ENCODE assay signal across 24 mouse cellular contexts in the genomic region with DNA sequence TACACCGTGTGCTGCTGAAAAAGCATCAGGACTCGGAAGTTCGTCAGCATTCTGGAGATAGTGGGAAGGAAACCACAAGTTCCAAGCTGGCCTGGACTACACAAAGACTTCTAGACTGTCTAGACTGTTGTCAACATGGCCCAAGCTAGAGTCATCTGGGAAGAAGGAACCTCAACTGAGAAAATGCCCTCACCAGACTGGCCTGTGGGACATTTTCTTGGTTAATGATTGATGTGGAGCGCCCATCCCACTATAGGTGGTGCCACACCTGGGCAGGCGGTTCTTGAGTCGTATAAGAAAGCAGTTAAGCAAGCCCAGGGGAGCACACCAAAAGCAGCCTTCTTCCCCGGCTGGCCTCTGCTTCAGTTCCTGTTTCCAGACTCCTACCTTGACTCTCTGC. TPM values are rescaled to one million over a fixed set of nuclear protein-coding genes. Genes with fewer than 3 reads are reported as not detected.
DNase-seq lines count a peak whose midpoint lies in the region; ATAC-seq and TF ChIP-seq lines count a peak whose summit lies in the region.
"Had no signal": no experiment of that assay in that cellular context is flagged by ENCODE, and none has a peak within 500 bp of the region (broad histone marks: within the 10 kb centered on the region; RNA-seq: fewer than 3 reads in every experiment).

No protein-coding gene starts in this region.

- DNase-seq in kidney, adult 9 months: peak; percentile 22
- peak; percentile 55 for DNase-seq in intestine, embryonic 14.5 days (ENCODE audit: low spot score)
- peak; percentile 70 for DNase-seq in large intestine, adult 2 months (ENCODE audit: low read depth, low spot score)
- no peak for DNase-seq in layer of hippocampus, adult 2 months (ENCODE audit: low spot score in 2 of 2)
- DNase-seq in right cerebral cortex, postnatal 10 days (ENCODE audit: low spot score in 2 of 2): no peak
- no peak for DNase-seq in testis, postnatal 14 days (ENCODE audit: low spot score)
- DNase-seq: adrenal gland, postnatal 14 days; cerebellum, adult 11-12 months; cerebellum, adult 9-11 months; cerebellum, postnatal 36 days; gastrocnemius, postnatal 10 days; heart, adult 18-20 months; heart, postnatal 14 days had no signal

- H3K36me3 ChIP-seq in kidney, embryonic 16.5 days (ENCODE audit: insufficient read depth, low read length): peaks cover 40% of the 10 kb centered on the region
- H3K36me3 ChIP-seq in intestine, embryonic 14.5 days (ENCODE audit: control insufficient read depth, insufficient read depth, low read length): peaks cover 62% of the 10 kb centered on the region

- ATAC-seq in kidney, embryonic 16.5 days (ENCODE audit: low FRiP score, low TSS enrichment): no peak
- 0 out of 2 replicates have a peak, but pooled peaks have one; percentile 66 for ATAC-seq in intestine, embryonic 14.5 days (replicated peaks; ENCODE audit: low FRiP score, low TSS enrichment, low read depth)
- ATAC-seq: activated CD4-positive, CD25-positive, alpha-beta regulatory T cell, adult 4 months; forebrain, embryonic 16.5 days; Patski had no signal

- 75% methylated on average over 7 of the region's 7 CpGs for WGBS in kidney, embryonic 16.5 days
- 76% methylated on average over 7 of the region's 7 CpGs for WGBS in intestine, embryonic 14.5 days
- 43% methylated on average over 7 of the region's 7 CpGs for WGBS in large intestine, adult 2 months

- no peaks in the 10 kb centered on the region for H3K27me3 ChIP-seq in kidney, embryonic 16.5 days (ENCODE audit: insufficient read depth, low read length)
- no peaks in the 10 kb centered on the region for H3K27me3 ChIP-seq in intestine, embryonic 14.5 days (replicated peaks; ENCODE audit: control insufficient read depth, insufficient read depth, low read length)
- H3K27me3 ChIP-seq: embryonic facial prominence, embryonic 13.5 days; forebrain, embryonic 12.5 days; heart, embryonic 15.5 days; Patski had no signal

- TF ChIP-seq CTCF in layer of hippocampus, adult 2 months (conservative IDR thresholded peaks at IDR 0.05): no peak

- H3K4me3 ChIP-seq in kidney, embryonic 16.5 days (ENCODE audit: low read length): no peak overlapping the region
- H3K4me3 ChIP-seq in intestine, embryonic 14.5 days (ENCODE audit: low read depth, low read length): no peak overlapping the region
- no peak overlapping the region for H3K4me3 ChIP-seq in layer of hippocampus, adult 2 months
- H3K4me3 ChIP-seq: embryonic facial prominence, embryonic 13.5 days; forebrain, embryonic 12.5 days; heart, embryonic 15.5 days had no signal

- no peaks in the 10 kb centered on the region for H3K4me1 ChIP-seq in kidney, embryonic 16.5 days (ENCODE audit: insufficient read depth, low read length)
- H3K4me1 ChIP-seq in intestine, embryonic 14.5 days (replicated peaks; ENCODE audit: control insufficient read depth, insufficient read depth, low read length): no peaks in the 10 kb centered on the region
- H3K4me1 ChIP-seq: embryonic facial prominence, embryonic 13.5 days; forebrain, embryonic 12.5 days; heart, embryonic 15.5 days had no signal

- no peak overlapping the region for H3K27ac ChIP-seq in kidney, embryonic 16.5 days (ENCODE audit: low read length)
- H3K27ac ChIP-seq in intestine, embryonic 14.5 days (ENCODE audit: low read depth): no peak overlapping the region
- no peak overlapping the region for H3K27ac ChIP-seq in layer of hippocampus, adult 2 months
- H3K27ac ChIP-seq: embryonic facial prominence, embryonic 13.5 days; forebrain, embryonic 12.5 days; heart, embryonic 15.5 days had no signal

- no peaks in the 10 kb centered on the region for H3K9me3 ChIP-seq in kidney, embryonic 16.5 days (ENCODE audit: low read length)
- no peaks in the 10 kb centered on the region for H3K9me3 ChIP-seq in intestine, embryonic 14.5 days (ENCODE audit: control insufficient read depth, low read length)
- H3K9me3 ChIP-seq: embryonic facial prominence, embryonic 13.5 days; forebrain, embryonic 12.5 days; heart, embryonic 15.5 days had no signal

- no peak overlapping the region for H3K4me2 ChIP-seq in kidney, embryonic 16.5 days (replicated peaks; ENCODE audit: low read depth, low read length)
- H3K4me2 ChIP-seq in intestine, embryonic 14.5 days (ENCODE audit: low read length): no peak overlapping the region
- H3K4me2 ChIP-seq: embryonic facial prominence, embryonic 13.5 days; forebrain, embryonic 12.5 days; heart, embryonic 11.5 days; heart, embryonic 15.5 days had no signal

- H3K9ac ChIP-seq in kidney, embryonic 16.5 days (replicated peaks; ENCODE audit: low read length): no peak overlapping the region
- H3K9ac ChIP-seq in intestine, embryonic 14.5 days (ENCODE audit: low read length): no peak overlapping the region
- H3K9ac ChIP-seq: embryonic facial prominence, embryonic 13.5 days; forebrain, embryonic 12.5 days; heart, embryonic 15.5 days had no signal

RNA-seq across cellular contexts. Expression of gene Zcchc17, which starts 7.2 kb away (rescaled TPM):
- 63.3 and 64.0 TPM in 2 replicates for polyA plus RNA-seq in kidney, embryonic 16.5 days (2015; fragmentation: Nextera tagmentation; extraction: Ambion mirVana)
- 62.9 and 68.7 TPM in 2 replicates for polyA plus RNA-seq in intestine, embryonic 14.5 days (2014; fragmentation: Nextera tagmentation; extraction: Ambion mirVana)
- polyA plus RNA-seq in large intestine, adult 2 months (2012; rRNA removed): 20.3 and 24.5 TPM in 2 replicates
- total RNA-seq in layer of hippocampus, adult 2 months (2021): 10 to 100 TPM; 66.1 to 66.5 TPM

RNA-seq across cellular contexts. Expression of gene Snrnp40, which starts 7.3 kb away (rescaled TPM):
- 158 and 165 TPM in 2 replicates for polyA plus RNA-seq in kidney, embryonic 16.5 days (2015; fragmentation: Nextera tagmentation; extraction: Ambion mirVana)
- polyA plus RNA-seq in intestine, embryonic 14.5 days (2014; fragmentation: Nextera tagmentation; extraction: Ambion mirVana): 155 and 166 TPM in 2 replicates
- polyA plus RNA-seq in large intestine, adult 2 months (2012; rRNA removed): 43.0 and 44.9 TPM in 2 replicates
- total RNA-seq in layer of hippocampus, adult 2 months (2021): 10 to 100 TPM; 32.4 to 33.8 TPM

RNA-seq across cellular contexts. Expression of gene Gm10570, which starts 44.1 kb away (rescaled TPM):
- 0.57 TPM in 1 of 2 replicates, not detected in the other for polyA plus RNA-seq in kidney, embryonic 16.5 days (2015; fragmentation: Nextera tagmentation; extraction: Ambion mirVana)
- not detected in 2 replicates for polyA plus RNA-seq in intestine, embryonic 14.5 days (2014; fragmentation: Nextera tagmentation; extraction: Ambion mirVana)
- 0.35 TPM in 1 of 2 replicates, not detected in the other for polyA plus RNA-seq in large intestine, adult 2 months (2012; rRNA removed)
- 1 to 10 TPM; 1.3 to 1.6 TPM for total RNA-seq in layer of hippocampus, adult 2 months (2021)
- total RNA-seq: adrenal gland, adult 18-20 months; gastrocnemius, postnatal 10 days; heart, adult 18-20 months; hematopoietic stem cell, adult 5-6 weeks had no signal
- polyA plus RNA-seq: activated CD4-positive, CD25-positive, alpha-beta regulatory T cell, adult 4 months; C2C12; embryonic facial prominence, embryonic 13.5 days; forebrain, embryonic 12.5 days; heart, embryonic 11.5 days; Patski had no signal

RNA-seq across cellular contexts. Expression of gene Fabp3, which starts 44.2 kb away (rescaled TPM):
- polyA plus RNA-seq in kidney, embryonic 16.5 days (2015; fragmentation: Nextera tagmentation; extraction: Ambion mirVana): 136 and 161 TPM in 2 replicates
- 5.5 and 6.6 TPM in 2 replicates for polyA plus RNA-seq in intestine, embryonic 14.5 days (2014; fragmentation: Nextera tagmentation; extraction: Ambion mirVana)
- polyA plus RNA-seq in large intestine, adult 2 months (2012; rRNA removed): 2.2 and 2.6 TPM in 2 replicates
- 10 to 100 TPM; 88.5 to 92.2 TPM for total RNA-seq in layer of hippocampus, adult 2 months (2021)
- total RNA-seq: hematopoietic stem cell, adult 5-6 weeks had no signal

Comparison
In these comparisons a context has a peak if more than half of its experiments do, and no peak if none do; other contexts are left out.
1. DNase-seq: peak in kidney, adult 9 months (single experiment), intestine, embryonic 14.5 days (single experiment) and large intestine, adult 2 months (single experiment); none in layer of hippocampus, adult 2 months (0 of 2), right cerebral cortex, postnatal 10 days (0 of 2) and testis, postnatal 14 days (single experiment).